Mouse (Mus musculus) myocyte (in vitro differentiated cells): ENCODE data around the gene Nme4. TPM values are rescaled to one million over a fixed set of nuclear protein-coding genes. Genes with fewer than 3 reads are reported as not detected.

Experiments
- H3K27me3 ChIP-seq: one replicate; pipeline ENCODE4 v1.6.1; 2011; ENCODE audit not compliant: control insufficient read depth, insufficient read depth, insufficient read length
- H3K36me3 ChIP-seq: one replicate; pipeline ENCODE4 v1.6.1; 2011; ENCODE audit not compliant: control insufficient read depth, insufficient read depth
- H3K4me2 ChIP-seq: one replicate; pipeline ENCODE4 v1.6.1; 2011; ENCODE audit warnings: low read depth, control low read depth
- H3K4me3 ChIP-seq: one replicate; pipeline ENCODE4 v1.5.1; 2011; ENCODE audit warnings: mild to moderate bottlenecking, control low read depth, moderate library complexity
- H3K79me2 ChIP-seq: one replicate; pipeline ENCODE4 v1.6.1; 2011; ENCODE audit not compliant: control insufficient read depth, insufficient read depth
- H3ac ChIP-seq: one replicate; pipeline ENCODE4 v1.6.1; 2011; ENCODE audit not compliant: control insufficient read depth, insufficient read length
- CEBPB ChIP-seq: IDR thresholded peaks from 2 replicates; pipeline ENCODE4 v1.6.1; 2011; ENCODE audit warnings: mild to moderate bottlenecking, moderate library complexity; ENCODE audit not compliant: poor library complexity, insufficient read depth, severe bottlenecking
- E2F4 ChIP-seq: IDR thresholded peaks from one replicate; pipeline ENCODE4 v1.6.1; 2011; ENCODE audit warnings: mild to moderate bottlenecking, control low read depth, moderate library complexity; ENCODE audit not compliant: insufficient read depth
- MAX ChIP-seq: IDR thresholded peaks from one replicate; pipeline ENCODE4 v1.6.1; 2011; ENCODE audit warnings: low read depth, mild to moderate bottlenecking, control low read depth
- MYOD1 ChIP-seq, 3 experiments: IDR thresholded peaks; one replicate each; pipeline ENCODE4 v1.6.1; 2011; ENCODE audit warnings: control low read depth in 2 of 3, low read depth in 2 of 3, mild to moderate bottlenecking in 2 of 3, moderate library complexity in 1 of 3; ENCODE audit not compliant: insufficient read length in 2 of 3, control insufficient read depth in 1 of 3
- MYOG ChIP-seq, 3 experiments: IDR thresholded peaks; one replicate each; pipeline ENCODE4 v1.6.1; 2011; ENCODE audit warnings: control low read depth in 2 of 3, low read depth in 2 of 3, mild to moderate bottlenecking in 2 of 3; ENCODE audit not compliant: insufficient read length in 2 of 3, control insufficient read depth in 1 of 3, insufficient read depth in 1 of 3
- POLR2A ChIP-seq: IDR thresholded peaks from one replicate; pipeline ENCODE4 v1.6.1; 2011; ENCODE audit warnings: low read depth, mild to moderate bottlenecking, control low read depth, moderate library complexity; ENCODE audit not compliant: insufficient read length
- POLR2AphosphoS2 ChIP-seq: IDR thresholded peaks from one replicate; pipeline ENCODE4 v1.6.1; 2011; ENCODE audit warnings: low read depth, control low read depth; ENCODE audit not compliant: insufficient read length
- REST ChIP-seq: IDR thresholded peaks from one replicate; pipeline ENCODE4 v1.6.1; 2011; ENCODE audit warnings: mild to moderate bottlenecking, control low read depth, moderate library complexity; ENCODE audit not compliant: insufficient read depth, insufficient read length
- SRF ChIP-seq: IDR thresholded peaks from one replicate; pipeline ENCODE4 v1.6.1; 2011; ENCODE audit warnings: low read depth; ENCODE audit not compliant: control insufficient read depth, insufficient read length
- TCF12 ChIP-seq: IDR thresholded peaks from one replicate; pipeline ENCODE4 v1.6.1; 2011; ENCODE audit warnings: mild to moderate bottlenecking, control low read depth; ENCODE audit not compliant: poor library complexity, insufficient read depth, severe bottlenecking
- TCF3 ChIP-seq: IDR thresholded peaks from one replicate; pipeline ENCODE4 v1.6.1; 2011; ENCODE audit warnings: low read depth, control low read depth; ENCODE audit not compliant: insufficient read length
- USF1 ChIP-seq: IDR thresholded peaks from one replicate; pipeline ENCODE4 v1.6.1; 2011; ENCODE audit warnings: low read depth, mild to moderate bottlenecking, control low read depth, moderate library complexity
- polyA plus RNA-seq: library from polyadenylated mRNA; unstranded; fragments of >200 nt; fragmentation: generic; extraction: Trizol; gene quantifications from one replicate; pipeline ENCODE4 v1.2.1, GENCODE M21; 2012; ENCODE audit warnings: missing spikeins

The Nme4 gene
- polyA plus RNA-seq, 1 experiment = 23.9 TPM

- Histone ChIP-seq H3ac (no peak overlapping the region), H3K27me3 (peaks cover 2% of the 10 kb centered on the region), H3K4me2 (peak overlapping the region; percentile 99), H3K79me2 (peaks cover 15% of the 10 kb centered on the region), H3K36me3 (peaks cover 5% of the 10 kb centered on the region), H3K4me3 (peak overlapping the region; percentile 89)
- TF ChIP-seq POLR2A = no peak
- no peak for TF ChIP-seq POLR2AphosphoS2
- no peak for TF ChIP-seq MYOD1 (IDR thresholded peaks at IDR 0.05; ENCODE audit: control insufficient read depth in 1 of 3, insufficient read length in 2 of 3, low read depth in 2 of 3)
- no peak for TF ChIP-seq TCF3
- no peak for TF ChIP-seq SRF
Observed at GRCm38 (mm10) chr17:26124560-26124959, 29.2 kb upstream of the Nme4 start.

- Histone ChIP-seq H3K36me3 (peaks cover 1% of the 10 kb centered on the region), H3ac (peak within 1 kb of the TSS; percentile 61), H3K27me3 (peaks cover 14% of the 10 kb centered on the region), H3K4me3 (peak within 1 kb of the TSS; percentile 89), H3K4me2 (peak within 1 kb of the TSS; percentile 99), H3K79me2 (peaks cover 15% of the 10 kb centered on the region)
- peak; percentile 99 for TF ChIP-seq POLR2A
- TF ChIP-seq CEBPB = no peak
- TF ChIP-seq MYOG (IDR thresholded peaks at IDR 0.05; ENCODE audit: control insufficient read depth in 1 of 3, insufficient read depth in 1 of 3, insufficient read length in 2 of 3, low read depth in 2 of 3) = no peak
- TF ChIP-seq TCF12 = no peak
- peak; percentile 99 for TF ChIP-seq POLR2AphosphoS2
- no peak for TF ChIP-seq REST
- TF ChIP-seq MAX = no peak
- TF ChIP-seq MYOD1 (IDR thresholded peaks at IDR 0.05; ENCODE audit: control insufficient read depth in 1 of 3, insufficient read length in 2 of 3, low read depth in 2 of 3) = peak in 1 of 3 experiments; percentile 23
- TF ChIP-seq SRF = no peak
- TF ChIP-seq E2F4 = peak; percentile 5
- TF ChIP-seq TCF3 = no peak
Observed at GRCm38 (mm10) chr17:26123267-26123684, 27.9 kb upstream of the Nme4 start, which contains the start of gene Mrpl28. Mrpl28 (plus strand) TSS chr17:26123500.

- H3K27me3 ChIP-seq = peaks cover 15% of the 10 kb centered on the region
- H3ac ChIP-seq = peak overlapping the region; percentile 61
- peak overlapping the region; percentile 38 for H3K4me2 ChIP-seq
- peaks cover 15% of the 10 kb centered on the region for H3K79me2 ChIP-seq
- H3K36me3 ChIP-seq = no peaks in the 10 kb centered on the region
- TF ChIP-seq MYOG (IDR thresholded peaks at IDR 0.05; ENCODE audit: control insufficient read depth in 1 of 3, insufficient read depth in 1 of 3, insufficient read length in 2 of 3, low read depth in 2 of 3) = no peak
- TF ChIP-seq E2F4 = no peak
- TF ChIP-seq USF1 = no peak
- TF ChIP-seq TCF3 = no peak
- TF ChIP-seq POLR2AphosphoS2 = no peak
- TF ChIP-seq CEBPB = no peak
- no peak for TF ChIP-seq TCF12
- H3K4me3 ChIP-seq = peak overlapping the region; percentile 89
Observed at GRCm38 (mm10) chr17:26122431-26123140, 27.2 kb upstream of the Nme4 start.

- peak overlapping the region; percentile 54 for H3K4me2 ChIP-seq
- peaks cover 15% of the 10 kb centered on the region for H3K79me2 ChIP-seq
- peaks cover 36% of the 10 kb centered on the region for H3K27me3 ChIP-seq
- H3K4me3 ChIP-seq = peak overlapping the region; percentile 2
- no peak for TF ChIP-seq SRF
- peak; percentile 17 for TF ChIP-seq MAX
- TF ChIP-seq MYOG (IDR thresholded peaks at IDR 0.05; ENCODE audit: control insufficient read depth in 1 of 3, insufficient read depth in 1 of 3, insufficient read length in 2 of 3, low read depth in 2 of 3) = peak in 1 of 3 experiments; percentile 19
- peak; percentile 24 for TF ChIP-seq POLR2A
- no peak for TF ChIP-seq USF1
- TF ChIP-seq MYOD1 (IDR thresholded peaks at IDR 0.05; ENCODE audit: control insufficient read depth in 1 of 3, insufficient read length in 2 of 3, low read depth in 2 of 3) = no peak
- no peak for TF ChIP-seq REST
- no peak for TF ChIP-seq TCF12
- TF ChIP-seq TCF3 = no peak
- no peak for TF ChIP-seq POLR2AphosphoS2
- TF ChIP-seq CEBPB = no peak
- no peak for TF ChIP-seq E2F4
- H3K36me3 ChIP-seq = no peaks in the 10 kb centered on the region
- H3ac ChIP-seq = no peak overlapping the region
Observed at GRCm38 (mm10) chr17:26119766-26120710, 24.6 kb upstream of the Nme4 start.
